Mouse (Mus musculus) layer of hippocampus, adult 8-10 months (tissue): ENCODE measurements around the gene Ace. TPM values are rescaled to one million over a fixed set of nuclear protein-coding genes. Genes with fewer than 3 reads are reported as not detected.

ENCODE experiments used
- total RNA-seq, 4 experiments: library from RNA; stranded (reverse); gene quantifications; 2 replicates each; pipeline ENCODE4 v1.2.4; 2022

Gene Ace
- total RNA-seq, 4 experiments from 2014 or later = 7.8 to 10.9 (median 10.6) TPM

Other genes starting within 250 kb of the Ace start
- gene Cyb561, start 14.6 kb upstream of the Ace start, total RNA-seq = 10 to 100 TPM; 48.1 to 63.3 (median 58.7) TPM
- gene Ace3, start 26.7 kb downstream of the Ace start, total RNA-seq = not detected
- gene Kcnh6, start 40.2 kb downstream of the Ace start, total RNA-seq = 1 to 10 TPM; 1.1 to 1.6 (median 1.3) TPM
- gene Dcaf7, start 68.9 kb downstream of the Ace start, total RNA-seq = 100 to 1,000 TPM; 121 to 133 (median 126) TPM
- gene Taco1, start 98.1 kb downstream of the Ace start, total RNA-seq = 10 to 100 TPM; 15.5 to 23.3 (median 18.7) TPM
- gene Map3k3, start 116.7 kb downstream of the Ace start, total RNA-seq = 10 to 100 TPM; 30.2 to 37.4 (median 35.1) TPM
- 1 to 10 TPM in 1 of 4 experiments, not detected in 3; 1.4 TPM for gene Gm10840, start 192.9 kb downstream of the Ace start, total RNA-seq
- 100 to 1,000 TPM; 111 to 131 (median 122) TPM for gene Limd2, start 192.9 kb downstream of the Ace start, total RNA-seq
- gene Strada, start 234.2 kb downstream of the Ace start, total RNA-seq = 10 to 100 TPM; 29.2 to 33.2 (median 31.0) TPM
- 10 to 100 TPM; 82.3 to 98.3 (median 92.6) TPM for gene Ccdc47, start 248.4 kb downstream of the Ace start, total RNA-seq
- gene Ddx42, start 249.0 kb downstream of the Ace start, total RNA-seq = 10 to 100 TPM; 65.3 to 71.1 (median 69.4) TPM